Mouse (Mus musculus) heart, postnatal 0 days (tissue): ENCODE measurements around the gene Msh6.
"Not testable (repeated sequence)": the region's sequence is repeated elsewhere in the genome, so short reads cannot be mapped to it uniquely, and the experiment has no call there.

ENCODE experiments used
- CTCF ChIP-seq: IDR thresholded peaks from 2 replicates; pipeline ENCODE4 v1.5.1; 2016; ENCODE audit warnings: antibody characterized with exemption, control low read depth, low read depth
- EP300 ChIP-seq: IDR thresholded peaks from 2 replicates; pipeline ENCODE4 v1.6.1; 2016; ENCODE audit warnings: antibody characterized with exemption, low read depth

DNA sequence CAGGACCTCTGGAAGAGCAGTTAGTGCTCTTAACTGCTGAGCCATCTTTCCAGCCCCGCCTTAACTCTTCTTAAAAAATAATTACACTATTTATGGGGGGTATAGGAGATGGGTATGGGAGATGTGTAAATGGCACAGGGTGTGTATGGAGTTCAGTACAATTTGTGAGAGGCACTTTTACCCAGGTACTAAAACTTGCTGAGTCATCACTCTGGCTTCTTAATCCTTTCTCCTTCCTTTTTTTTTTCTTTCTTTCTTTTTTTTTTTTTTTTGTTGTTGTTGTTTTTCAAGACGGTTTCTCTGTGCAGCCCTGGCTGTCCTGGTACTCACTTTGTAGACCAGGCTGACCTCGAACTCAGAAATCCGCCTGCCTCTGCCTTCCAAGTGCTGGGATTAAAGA is 2.1 kb downstream of the Msh6 start:
- TF ChIP-seq CTCF, EP300: not testable (repeated sequence)
